9 mouse cellular contexts compared by ENCODE assay signal in genomic region chr6:50808811-50809668, GRCm38 (mm10).
A peak's percentile ranks its signal among the peaks of the same experiment; 100 is the strongest.
DNase-seq lines count a peak whose midpoint lies in the region; ATAC-seq and TF ChIP-seq lines count a peak whose summit lies in the region.
"Had no signal": no experiment of that assay in that cellular context is flagged by ENCODE, and none has a peak within 500 bp of the region (broad histone marks: within the 10 kb centered on the region; RNA-seq: fewer than 3 reads in every experiment).

No protein-coding gene starts in this region.

- H3K9me3 ChIP-seq in lung, embryonic 15.5 days: no peaks in the 10 kb centered on the region
- H3K9me3 ChIP-seq in lung, postnatal 0 days (ENCODE audit: low read length): no peaks in the 10 kb centered on the region
- no peaks in the 10 kb centered on the region for H3K9me3 ChIP-seq in hindbrain, embryonic 13.5 days
- H3K9me3 ChIP-seq in kidney, embryonic 14.5 days (ENCODE audit: control insufficient read depth, low read length): no peaks in the 10 kb centered on the region
- no peaks in the 10 kb centered on the region for H3K9me3 ChIP-seq in neural tube, embryonic 15.5 days (replicated peaks)
- H3K9me3 ChIP-seq: G1E had no signal

- peaks cover 6% of the 10 kb centered on the region; the same call in 1 of the 2 replicates for H3K27me3 ChIP-seq in lung, embryonic 15.5 days
- H3K27me3 ChIP-seq in lung, postnatal 0 days (replicated peaks; ENCODE audit: insufficient read depth, low read length): no peaks in the 10 kb centered on the region
- 0 out of 2 replicates have a peak, but pooled peaks cover 2% of the 10 kb centered on the region for H3K27me3 ChIP-seq in hindbrain, embryonic 13.5 days
- H3K27me3 ChIP-seq in kidney, embryonic 14.5 days (ENCODE audit: control insufficient read depth, insufficient read depth, low read length): no peaks in the 10 kb centered on the region
- no peaks in the 10 kb centered on the region for H3K27me3 ChIP-seq in neural tube, embryonic 15.5 days (replicated peaks)

- ATAC-seq in lung, embryonic 15.5 days (ENCODE audit: borderline replicate concordance, extremely low read depth, low FRiP score, low TSS enrichment): no peak
- no peak for ATAC-seq in lung, postnatal 0 days
- ATAC-seq in hindbrain, embryonic 13.5 days (ENCODE audit: low FRiP score): no peak
- peak; percentile 70 for ATAC-seq in kidney, embryonic 14.5 days (ENCODE audit: low FRiP score, low TSS enrichment)
- no peak for ATAC-seq in neural tube, embryonic 15.5 days (ENCODE audit: low FRiP score)
- no peak for ATAC-seq in granulocyte monocyte progenitor cell, adult 5-6 weeks (replicated peaks; ENCODE audit: poor library complexity, severe bottlenecking)

- peak overlapping the region; percentile 18 for H3K4me2 ChIP-seq in lung, embryonic 15.5 days
- no peak overlapping the region for H3K4me2 ChIP-seq in lung, postnatal 0 days (replicated peaks; ENCODE audit: low read depth, low read length)
- no peak overlapping the region for H3K4me2 ChIP-seq in hindbrain, embryonic 13.5 days
- H3K4me2 ChIP-seq in kidney, embryonic 14.5 days (replicated peaks; ENCODE audit: low read depth, low read length): peak overlapping the region; percentile 18
- H3K4me2 ChIP-seq in neural tube, embryonic 15.5 days: no peak overlapping the region

- H3K36me3 ChIP-seq in lung, embryonic 15.5 days: no peaks in the 10 kb centered on the region
- no peaks in the 10 kb centered on the region for H3K36me3 ChIP-seq in lung, postnatal 0 days (ENCODE audit: insufficient read depth, low read length)
- H3K36me3 ChIP-seq in hindbrain, embryonic 13.5 days: no peaks in the 10 kb centered on the region
- no peaks in the 10 kb centered on the region for H3K36me3 ChIP-seq in kidney, embryonic 14.5 days (ENCODE audit: control insufficient read depth, insufficient read depth, low read length)
- H3K36me3 ChIP-seq in neural tube, embryonic 15.5 days: no peaks in the 10 kb centered on the region
- H3K36me3 ChIP-seq: G1E had no signal

- H3K4me3 ChIP-seq in lung, embryonic 15.5 days: no peak overlapping the region
- no peak overlapping the region for H3K4me3 ChIP-seq in lung, postnatal 0 days (ENCODE audit: low read depth, low read length)
- no peak overlapping the region for H3K4me3 ChIP-seq in hindbrain, embryonic 13.5 days
- no peak overlapping the region for H3K4me3 ChIP-seq in kidney, embryonic 14.5 days (ENCODE audit: low read length)
- no peak overlapping the region for H3K4me3 ChIP-seq in neural tube, embryonic 15.5 days (replicated peaks)

- H3K27ac ChIP-seq in lung, embryonic 15.5 days: 0 out of 2 replicates have a peak overlapping the region, but pooled peaks have one; percentile 12
- H3K27ac ChIP-seq in lung, postnatal 0 days (ENCODE audit: low read length): no peak overlapping the region
- 0 out of 2 replicates have a peak overlapping the region, but pooled peaks have one; percentile 23 for H3K27ac ChIP-seq in hindbrain, embryonic 13.5 days
- peak overlapping the region; percentile 84 for H3K27ac ChIP-seq in kidney, embryonic 14.5 days (ENCODE audit: low read depth, low read length)
- 0 out of 2 replicates have a peak overlapping the region, but pooled peaks have one; percentile 33 for H3K27ac ChIP-seq in neural tube, embryonic 15.5 days (replicated peaks)
- H3K27ac ChIP-seq: liver, embryonic 14.5 days had no signal

- peaks cover 21% of the 10 kb centered on the region for H3K4me1 ChIP-seq in lung, embryonic 15.5 days
- no peaks in the 10 kb centered on the region for H3K4me1 ChIP-seq in lung, postnatal 0 days (ENCODE audit: insufficient read depth, low read depth, low read length)
- H3K4me1 ChIP-seq in hindbrain, embryonic 13.5 days (replicated peaks): peaks cover 47% of the 10 kb centered on the region
- H3K4me1 ChIP-seq in kidney, embryonic 14.5 days (ENCODE audit: control insufficient read depth, insufficient read depth, low read length): peaks cover 29% of the 10 kb centered on the region
- peaks cover 27% of the 10 kb centered on the region for H3K4me1 ChIP-seq in neural tube, embryonic 15.5 days

- no peak overlapping the region for H3K9ac ChIP-seq in lung, embryonic 15.5 days
- H3K9ac ChIP-seq in lung, postnatal 0 days (replicated peaks; ENCODE audit: low read depth): no peak overlapping the region
- no peak overlapping the region for H3K9ac ChIP-seq in hindbrain, embryonic 13.5 days
- no peak overlapping the region for H3K9ac ChIP-seq in kidney, embryonic 14.5 days (ENCODE audit: low read depth, low read length)
- no peak overlapping the region; the same call in 1 of the 2 replicates for H3K9ac ChIP-seq in neural tube, embryonic 15.5 days (replicated peaks)
- H3K9ac ChIP-seq: liver, embryonic 14.5 days had no signal

- TF ChIP-seq EP300 in lung, postnatal 0 days (IDR thresholded peaks at IDR 0.05): no peak

- no peak for DNase-seq in lung, postnatal 0 days (ENCODE audit: low spot score)
- no peak for DNase-seq in right cerebral cortex, postnatal 4 days

- TF ChIP-seq CTCF in lung, postnatal 0 days (IDR thresholded peaks at IDR 0.05): no peak

- 19% methylated on average over 24 of the region's 24 CpGs for WGBS in lung, embryonic 15.5 days
- 25% methylated on average over 24 of the region's 24 CpGs for WGBS in lung, postnatal 0 days
- 57% methylated on average over 24 of the region's 24 CpGs for WGBS in hindbrain, embryonic 13.5 days
- WGBS in kidney, embryonic 14.5 days: 10% methylated on average over 24 of the region's 24 CpGs
- WGBS in neural tube, embryonic 15.5 days: 45% methylated on average over 24 of the region's 24 CpGs

Comparison
In these comparisons a context has a peak if more than half of its experiments do, and no peak if none do; other contexts are left out.
1. H3K4me2 ChIP-seq: peak in lung, embryonic 15.5 days (single experiment) and kidney, embryonic 14.5 days (single experiment); none in lung, postnatal 0 days (single experiment), hindbrain, embryonic 13.5 days (single experiment) and neural tube, embryonic 15.5 days (single experiment).